Mouse (Mus musculus) ES-Bruce4 (cell line): ENCODE data around the gene Fkbp5. TPM values are rescaled to one million over a fixed set of nuclear protein-coding genes. Genes with fewer than 3 reads are reported as not detected.

Experiments used
- H3K27ac ChIP-seq: 2 replicates; pipeline ENCODE4 v1.5.1; 2012; ENCODE audit warnings: low read length, inconsistent platforms; ENCODE audit not compliant: insufficient read depth
- H3K27me3 ChIP-seq: 2 replicates; pipeline ENCODE4 v1.6.1; 2012; ENCODE audit warnings: mild to moderate bottlenecking, low read length, inconsistent platforms; ENCODE audit not compliant: control insufficient read depth, poor library complexity, insufficient read depth, severe bottlenecking
- H3K36me3 ChIP-seq: 2 replicates; pipeline ENCODE4 v1.6.1; 2012; ENCODE audit warnings: inconsistent platforms, mild to moderate bottlenecking, low read length, moderate library complexity; ENCODE audit not compliant: control insufficient read depth, poor library complexity, insufficient read depth, severe bottlenecking
- H3K4me1 ChIP-seq: one replicate; pipeline ENCODE4 v1.8.1; 2011; ENCODE audit warnings: low read length; ENCODE audit not compliant: control insufficient read depth, insufficient read depth
- H3K4me3 ChIP-seq: 2 replicates; pipeline ENCODE4 v1.5.1; 2011; ENCODE audit warnings: low read depth, mild to moderate bottlenecking, low read length
- H3K9ac ChIP-seq: 2 replicates; pipeline ENCODE4 v1.6.1; 2012; ENCODE audit warnings: low read depth, mild to moderate bottlenecking, inconsistent platforms; ENCODE audit not compliant: poor library complexity, severe bottlenecking
- H3K9me3 ChIP-seq: replicated peaks from 2 replicates; pipeline ENCODE4 v1.6.1; 2012; ENCODE audit warnings: mild to moderate bottlenecking, low read length, inconsistent platforms; ENCODE audit not compliant: control insufficient read depth, poor library complexity, insufficient read depth, severe bottlenecking
- CTCF ChIP-seq: IDR thresholded peaks from one replicate; pipeline ENCODE4 v1.8.1; 2011; ENCODE audit warnings: low read depth, low read length
- EP300 ChIP-seq: IDR thresholded peaks from 2 replicates; pipeline ENCODE4 v1.6.1; 2011; ENCODE audit warnings: low read depth, low read length; ENCODE audit not compliant: insufficient read depth
- POLR2A ChIP-seq: IDR thresholded peaks from one replicate; pipeline ENCODE4 v1.8.1; 2011; ENCODE audit warnings: low read length; ENCODE audit not compliant: insufficient read depth
- polyA plus RNA-seq: library from polyadenylated mRNA; stranded (reverse); fragments of >200 nt; gene quantifications from 2 replicates; pipeline ENCODE4 v1.2.4, GENCODE M21; 2011; ENCODE audit warnings: low read depth; ENCODE audit not compliant: missing spikeins, insufficient read depth, insufficient read length

The Fkbp5 gene
- polyA plus RNA-seq, 1 experiment, result 67.1 TPM

DNA sequence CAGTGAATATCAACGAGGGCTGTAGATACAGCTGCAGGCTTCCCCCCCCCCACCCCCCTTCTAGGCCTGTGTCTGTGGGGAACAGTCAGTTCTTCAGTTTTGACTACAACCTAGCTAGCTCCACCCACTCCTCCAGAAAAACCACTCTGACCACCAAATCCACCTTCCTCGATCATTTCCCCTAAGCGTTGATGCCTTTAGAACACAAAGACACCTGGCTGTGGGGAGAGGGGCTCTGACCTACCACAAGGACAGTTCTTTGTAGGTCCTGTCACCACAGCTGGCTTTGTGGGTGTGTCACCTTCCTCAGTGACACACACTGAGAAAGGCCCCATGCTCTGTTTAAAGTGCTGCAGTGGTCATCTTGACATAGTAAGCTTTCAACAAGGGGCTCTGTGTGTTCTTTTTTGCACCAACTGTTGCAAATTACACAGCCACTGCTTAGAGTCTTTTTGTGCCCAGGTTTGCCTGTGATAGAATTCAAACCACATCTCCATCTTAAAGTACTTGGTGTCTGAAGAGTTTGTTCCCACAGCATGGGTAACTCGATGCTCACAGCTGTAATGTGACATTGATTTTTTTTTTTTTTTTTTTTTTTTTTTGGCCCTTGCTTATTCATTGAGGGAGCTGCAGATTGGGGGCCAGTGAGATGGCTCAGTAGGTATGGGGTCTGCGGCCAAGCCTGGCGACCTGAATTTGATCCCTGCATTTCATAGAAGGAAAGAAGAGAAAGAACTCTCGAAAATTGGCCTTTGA is 28.9 kb downstream of the Fkbp5 start:
- Histone ChIP-seq H3K36me3 (no peaks in the 10 kb centered on the region), H3K4me1 (peaks cover 6% of the 10 kb centered on the region), H3K9ac (no peak overlapping the region), H3K9me3 (no peaks in the 10 kb centered on the region), H3K27ac (peak overlapping the region; percentile 13; the same call in 1 of the 2 replicates), H3K4me3 (no peak overlapping the region), H3K27me3 (no peaks in the 10 kb centered on the region)
- TF ChIP-seq POLR2A (no peak), CTCF (no peak), EP300 (0 out of 2 replicates have a peak, but pooled peaks have one; percentile 15)

DNA sequence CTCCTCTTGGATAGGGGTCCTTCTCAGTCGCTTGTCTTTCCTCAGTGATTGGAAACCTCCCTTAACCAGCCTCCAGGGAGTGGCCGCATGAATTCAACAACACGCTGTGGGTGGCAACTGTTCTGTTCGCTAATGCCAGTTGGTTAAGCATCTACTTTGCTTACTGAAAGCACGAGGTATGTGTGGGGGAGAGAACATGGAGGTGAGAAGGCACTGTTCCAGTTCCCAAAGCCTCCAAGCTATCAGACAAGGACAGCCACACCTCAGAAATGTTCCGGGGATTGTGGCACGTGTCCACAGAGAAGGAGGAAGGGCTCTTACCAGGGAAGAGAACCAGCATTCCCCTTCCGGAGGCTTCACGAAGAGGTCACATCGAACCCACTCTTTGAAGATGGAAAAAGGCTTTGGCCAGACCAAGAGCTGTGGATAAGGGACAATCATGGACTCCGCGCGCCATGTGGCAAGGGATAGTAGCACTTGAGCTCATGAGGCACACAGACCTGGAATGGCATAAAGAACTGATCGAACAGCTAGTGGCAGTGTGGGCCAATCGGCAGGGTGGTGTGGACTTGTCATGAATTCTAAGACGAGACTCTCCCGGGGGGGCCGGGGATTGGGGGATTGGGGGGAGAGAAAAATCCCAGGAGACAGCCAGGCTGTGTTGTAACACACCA is 29.6 kb downstream of the Fkbp5 start:
- peaks cover 6% of the 10 kb centered on the region for H3K4me1 ChIP-seq
- H3K9ac ChIP-seq, result no peak overlapping the region
- no peaks in the 10 kb centered on the region for H3K36me3 ChIP-seq
- TF ChIP-seq EP300 (no peak), POLR2A (no peak), CTCF (no peak)
- 0 out of 2 replicates have a peak overlapping the region, but pooled peaks have one; percentile 6 for H3K27ac ChIP-seq
- no peaks in the 10 kb centered on the region for H3K9me3 ChIP-seq
- H3K27me3 ChIP-seq, result no peaks in the 10 kb centered on the region
- no peak overlapping the region for H3K4me3 ChIP-seq

DNA sequence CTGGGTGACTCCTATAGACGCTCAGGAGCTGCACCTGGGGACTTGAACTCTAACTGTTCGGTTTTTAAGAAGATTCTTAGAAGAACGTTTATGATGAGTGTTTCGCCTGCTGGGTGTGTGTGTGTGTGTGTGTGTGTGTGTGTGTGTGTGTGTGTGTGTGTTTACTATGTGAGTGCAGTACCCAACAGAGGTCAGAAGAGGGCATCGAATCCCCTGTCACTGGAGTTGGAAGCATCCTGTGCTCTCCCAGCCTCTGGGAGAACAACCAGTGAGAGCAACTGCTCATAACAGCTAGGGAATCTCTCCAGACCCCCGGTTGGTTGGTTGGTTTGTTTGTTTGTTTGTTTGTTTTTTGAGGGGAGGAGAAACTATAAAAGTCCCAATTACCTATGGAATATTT is 30.6 kb downstream of the Fkbp5 start:
- H3K4me1 ChIP-seq, result peaks cover 6% of the 10 kb centered on the region

DNA sequence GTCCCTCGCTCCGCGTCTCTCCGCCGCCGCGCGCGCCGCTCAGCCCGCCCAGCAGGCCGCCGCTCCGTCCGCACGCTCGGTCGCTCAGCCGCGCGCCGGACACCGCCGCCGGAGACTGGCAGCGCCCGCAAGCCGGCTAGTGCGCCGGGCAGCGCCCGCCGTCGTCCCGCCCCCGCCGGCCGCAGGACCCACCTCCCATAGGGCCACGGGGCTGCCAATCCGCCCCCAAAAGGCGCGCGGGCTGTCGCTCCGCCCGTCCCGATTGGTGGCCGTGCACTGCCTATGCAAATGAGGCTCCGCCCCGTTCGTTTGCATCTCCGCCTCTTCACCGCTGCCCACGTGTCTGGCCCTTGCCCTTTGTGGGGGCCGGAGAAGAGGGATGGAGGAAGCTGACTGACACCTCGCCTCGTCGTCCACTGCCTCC is 31.3 kb downstream of the Fkbp5 start:
- H3K9ac ChIP-seq, result peak overlapping the region; percentile 92
- H3K4me3 ChIP-seq, result peak overlapping the region; percentile 95
- H3K4me1 ChIP-seq, result peaks cover 6% of the 10 kb centered on the region
- H3K36me3 ChIP-seq, result no peaks in the 10 kb centered on the region
- peak; percentile 11 for TF ChIP-seq POLR2A
- TF ChIP-seq EP300, result no peak
- no peak for TF ChIP-seq CTCF
- no peaks in the 10 kb centered on the region for H3K27me3 ChIP-seq
- H3K27ac ChIP-seq, result 0 out of 2 replicates have a peak overlapping the region, but pooled peaks have one; percentile 51
- no peaks in the 10 kb centered on the region for H3K9me3 ChIP-seq

More for the DNA sequence above, 30.6 kb downstream of the Fkbp5 start:
- H3K27ac ChIP-seq, result no peak overlapping the region
- no peak for TF ChIP-seq POLR2A
- TF ChIP-seq CTCF, result no peak
- no peak for TF ChIP-seq EP300
- no peak overlapping the region for H3K9ac ChIP-seq
- no peaks in the 10 kb centered on the region for H3K36me3 ChIP-seq
- H3K4me3 ChIP-seq, result no peak overlapping the region
- no peaks in the 10 kb centered on the region for H3K27me3 ChIP-seq
- H3K9me3 ChIP-seq, result no peaks in the 10 kb centered on the region

DNA sequence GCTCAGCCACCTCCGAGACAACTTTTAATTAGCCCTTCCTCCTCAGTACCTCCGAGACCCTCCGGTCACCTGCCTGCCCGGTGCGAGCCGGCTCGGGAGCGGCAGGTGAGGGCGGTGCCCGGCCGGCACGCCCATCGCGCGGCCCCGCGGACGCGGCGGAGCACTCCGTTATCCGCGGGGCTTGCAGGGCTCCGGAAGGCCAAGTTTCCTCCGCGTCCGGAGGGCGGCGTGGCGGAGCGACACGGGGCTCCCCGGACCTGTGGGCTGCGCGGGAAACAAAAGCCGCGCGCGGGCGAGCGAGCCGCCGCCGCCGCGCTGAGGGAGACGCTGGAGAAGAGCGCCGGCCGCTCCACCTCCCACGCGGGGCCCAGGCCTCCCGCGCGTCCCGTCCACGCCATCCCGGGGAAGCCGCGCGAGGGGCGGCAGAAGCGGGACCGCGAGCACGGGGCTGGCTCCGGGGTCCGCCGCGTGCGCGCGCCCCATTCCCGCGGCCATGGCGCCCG is 31.8 kb downstream of the Fkbp5 start:
- peak overlapping the region; percentile 95 for H3K4me3 ChIP-seq

More for the DNA sequence above, 31.8 kb downstream of the Fkbp5 start:
- Histone ChIP-seq H3K27me3 (no peaks in the 10 kb centered on the region), H3K9ac (peak overlapping the region; percentile 92), H3K4me1 (peaks cover 6% of the 10 kb centered on the region), H3K27ac (0 out of 2 replicates have a peak overlapping the region, but pooled peaks have one; percentile 51), H3K36me3 (no peaks in the 10 kb centered on the region), H3K9me3 (no peaks in the 10 kb centered on the region)
- TF ChIP-seq CTCF (no peak), POLR2A (no peak), EP300 (no peak)
